Mouse (Mus musculus) stomach, postnatal 0 days (tissue): ENCODE results near the gene Ate1.

ENCODE experiments used
- CTCF ChIP-seq: IDR thresholded peaks from 2 replicates; pipeline ENCODE4 v1.5.1; 2016; ENCODE audit warnings: antibody characterized with exemption, low read depth, mild to moderate bottlenecking, moderate library complexity
- EP300 ChIP-seq: optimal IDR thresholded peaks from 2 replicates; pipeline ENCODE3; 2016; ENCODE audit warnings: antibody characterized with exemption

DNA sequence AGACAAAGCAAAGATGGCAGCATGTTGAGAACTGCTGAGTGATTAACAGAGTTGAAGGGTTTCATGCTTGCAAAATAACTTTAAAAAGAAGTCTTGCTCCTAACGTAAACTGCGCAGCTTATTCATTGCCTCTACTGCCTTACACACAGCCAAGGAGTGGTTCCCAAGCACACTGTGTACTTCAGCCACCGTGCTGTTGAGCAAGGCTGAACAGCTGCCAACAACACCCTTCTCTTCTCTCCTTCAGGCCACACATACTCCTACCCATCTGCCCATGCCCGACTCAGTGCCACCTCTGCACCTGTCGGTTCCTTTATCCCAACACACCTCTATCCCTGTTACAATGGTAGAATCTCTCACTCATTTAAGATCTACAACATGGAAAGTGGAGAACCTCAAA lies 17.2 kb downstream of the Ate1 start:
- TF ChIP-seq CTCF (no peak), EP300 (no peak)
